Mouse (Mus musculus): ENCODE measurements around the gene Slc20a1.

The Slc20a1 gene

DNA sequence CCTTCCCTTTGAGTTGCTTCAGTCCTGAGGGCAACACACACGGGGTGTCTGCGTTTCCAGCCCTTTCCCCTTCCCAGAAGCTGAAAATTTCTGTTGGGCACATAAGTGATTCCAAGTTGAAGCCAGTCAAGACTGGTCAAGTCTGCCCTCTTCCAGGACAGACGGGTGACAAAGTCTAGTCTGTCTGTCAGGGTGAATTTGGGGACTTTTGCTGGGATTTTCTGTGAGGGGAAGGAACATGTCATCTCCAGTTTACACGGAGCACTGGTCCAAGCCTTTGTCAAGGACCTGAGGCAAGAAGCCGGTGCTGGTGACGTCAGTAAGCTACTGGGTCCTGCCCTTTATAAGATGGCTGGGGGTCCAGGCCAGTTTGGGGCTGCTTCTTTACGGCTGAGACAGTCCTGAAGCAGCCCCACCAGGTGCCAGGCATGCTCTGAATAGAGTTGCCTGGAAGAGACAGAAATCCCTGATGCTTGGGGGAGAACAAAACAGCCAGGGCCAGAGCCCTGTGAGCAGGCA is 28.5 kb downstream of the Slc20a1 start:
- DNase-seq (ENCODE audit: low spot score in 2 of 2): no peak

DNA sequence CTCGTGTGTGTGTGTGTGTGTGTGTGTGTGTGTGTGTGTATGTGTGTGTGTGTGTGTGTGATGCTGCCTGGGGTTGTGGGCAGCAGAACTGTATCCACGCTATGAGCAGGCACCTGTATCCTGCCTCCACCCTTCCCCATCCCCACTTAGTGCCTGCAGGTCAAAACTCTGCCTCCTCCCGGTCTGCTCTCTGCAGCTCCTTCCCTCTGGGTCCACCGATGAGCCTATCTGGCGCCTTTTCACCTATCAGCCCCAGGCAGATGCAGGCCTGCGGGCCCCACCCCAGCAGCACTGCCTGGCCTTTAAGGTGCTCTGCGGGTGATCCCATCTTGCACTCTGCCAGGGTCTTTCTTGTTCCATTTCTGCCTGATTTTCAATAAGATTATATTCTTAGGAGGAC is 29.1 kb downstream of the Slc20a1 start:
- DNase-seq (ENCODE audit: low spot score in 2 of 2): no peak

DNA sequence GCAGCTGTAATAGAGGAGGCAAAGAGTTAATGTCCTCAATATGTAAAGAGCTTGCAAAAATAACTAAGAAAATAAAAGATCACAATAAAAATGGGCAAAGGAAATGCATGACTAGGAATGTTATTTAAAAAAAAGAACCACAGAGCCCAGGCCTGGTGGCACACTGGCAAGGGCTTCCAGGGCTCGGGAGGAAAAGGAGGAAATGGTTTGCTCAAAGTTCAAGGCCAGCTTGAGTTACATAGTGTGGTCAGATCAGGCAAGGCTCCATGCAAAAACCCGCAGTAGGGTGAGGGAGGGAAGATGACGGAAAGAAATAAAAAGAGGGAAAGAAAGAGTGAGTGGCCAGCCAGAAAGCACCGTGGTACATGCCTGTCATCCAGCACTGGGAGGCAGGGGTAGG is 30.0 kb downstream of the Slc20a1 start:
- DNase-seq (ENCODE audit: low spot score in 2 of 2): no peak

DNA sequence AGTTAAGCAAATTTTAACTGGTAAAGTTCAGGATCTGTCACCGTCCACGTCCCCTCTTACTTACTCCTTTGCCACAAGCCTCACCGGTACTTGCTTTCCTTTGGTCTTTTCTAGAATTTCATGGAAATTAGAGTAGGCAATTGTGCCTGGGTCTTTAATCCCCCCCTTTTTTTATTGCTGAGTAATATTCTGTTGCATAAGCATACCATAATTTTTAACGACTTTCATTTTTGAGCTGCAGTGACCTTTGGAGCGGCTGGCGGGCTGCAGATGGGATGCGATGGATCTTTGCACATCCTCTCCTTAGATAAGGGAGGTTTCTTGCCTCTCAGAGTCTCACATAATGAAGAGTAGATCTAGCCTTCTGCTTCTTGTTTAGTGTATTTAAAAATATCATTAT is 30.8 kb downstream of the Slc20a1 start:
- no peak for DNase-seq (ENCODE audit: low spot score in 2 of 2)

DNA sequence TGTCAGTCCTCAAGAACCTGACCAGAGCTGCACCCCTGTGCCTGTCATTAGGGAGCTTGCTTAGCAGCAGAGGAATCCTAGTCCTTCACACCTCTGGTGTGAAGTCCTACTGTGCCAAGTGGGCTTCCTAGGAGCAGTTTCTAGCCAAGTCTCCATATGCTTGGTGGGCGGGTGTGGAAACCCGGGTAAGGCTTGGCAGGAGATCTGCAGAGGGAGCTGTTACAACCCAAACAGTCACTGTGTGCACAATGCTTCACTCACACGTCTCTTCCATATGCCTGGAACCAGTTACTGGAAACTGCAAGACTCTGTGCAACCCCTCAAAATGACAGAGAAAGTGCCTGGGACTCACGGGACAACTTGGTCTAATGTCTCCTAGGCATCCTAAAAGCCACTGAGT is 33.5 kb downstream of the Slc20a1 start:
- DNase-seq (ENCODE audit: low spot score in 2 of 2): peak; percentile 57 to 72

DNA sequence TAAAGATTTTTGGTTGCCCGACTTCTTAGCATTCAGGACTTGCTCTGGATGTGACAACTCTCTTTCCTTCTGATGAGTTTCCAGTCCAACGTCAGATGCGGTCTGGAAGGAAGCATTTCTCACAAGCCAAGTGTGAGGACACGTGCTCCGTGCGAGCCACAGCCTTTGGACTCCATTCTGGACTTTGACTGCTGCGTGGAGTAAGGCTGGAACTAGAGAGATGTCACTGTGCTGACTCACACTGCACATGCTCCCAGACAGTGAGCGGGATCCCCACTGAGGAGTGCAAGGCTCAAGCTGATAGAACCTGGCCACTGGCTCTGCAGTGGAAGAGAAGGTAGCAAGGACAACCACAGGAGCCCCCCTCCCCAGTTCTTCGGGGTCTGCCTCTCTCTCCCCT is 33.9 kb downstream of the Slc20a1 start:
- DNase-seq (ENCODE audit: low spot score in 2 of 2): no peak

DNA sequence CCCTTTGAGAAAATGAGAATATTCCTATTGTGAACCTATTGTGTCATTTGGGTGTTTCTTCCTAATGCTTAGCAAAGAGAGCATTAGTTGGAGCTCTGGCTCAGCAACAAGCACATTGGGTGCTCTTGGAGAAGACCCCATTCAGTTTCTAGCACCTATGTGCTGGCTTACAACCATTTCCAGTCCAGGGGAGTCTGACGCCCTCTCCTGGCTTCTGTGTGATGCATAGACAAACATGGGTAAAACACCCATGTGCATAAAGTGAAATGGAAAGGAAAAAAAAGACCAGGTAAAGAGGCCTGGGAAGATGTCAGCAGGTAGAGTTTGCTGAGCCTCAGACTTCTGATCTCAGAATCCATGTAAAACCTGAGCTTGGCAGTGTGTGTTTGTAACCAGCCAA is 34.7 kb downstream of the Slc20a1 start:
- no peak for DNase-seq (ENCODE audit: low spot score in 2 of 2)

GRCm38 (mm10) chr2:129233803-129234477 is 35.4 kb downstream of the Slc20a1 start:
- no peak for DNase-seq (ENCODE audit: low spot score in 2 of 2)

GRCm38 (mm10) chr2:129234731-129235130 is 36.2 kb downstream of the Slc20a1 start:
- DNase-seq (ENCODE audit: low spot score in 2 of 2): no peak

GRCm38 (mm10) chr2:129236526-129236925 is 38.0 kb downstream of the Slc20a1 start:
- no peak for DNase-seq (ENCODE audit: low spot score in 2 of 2)

DNA sequence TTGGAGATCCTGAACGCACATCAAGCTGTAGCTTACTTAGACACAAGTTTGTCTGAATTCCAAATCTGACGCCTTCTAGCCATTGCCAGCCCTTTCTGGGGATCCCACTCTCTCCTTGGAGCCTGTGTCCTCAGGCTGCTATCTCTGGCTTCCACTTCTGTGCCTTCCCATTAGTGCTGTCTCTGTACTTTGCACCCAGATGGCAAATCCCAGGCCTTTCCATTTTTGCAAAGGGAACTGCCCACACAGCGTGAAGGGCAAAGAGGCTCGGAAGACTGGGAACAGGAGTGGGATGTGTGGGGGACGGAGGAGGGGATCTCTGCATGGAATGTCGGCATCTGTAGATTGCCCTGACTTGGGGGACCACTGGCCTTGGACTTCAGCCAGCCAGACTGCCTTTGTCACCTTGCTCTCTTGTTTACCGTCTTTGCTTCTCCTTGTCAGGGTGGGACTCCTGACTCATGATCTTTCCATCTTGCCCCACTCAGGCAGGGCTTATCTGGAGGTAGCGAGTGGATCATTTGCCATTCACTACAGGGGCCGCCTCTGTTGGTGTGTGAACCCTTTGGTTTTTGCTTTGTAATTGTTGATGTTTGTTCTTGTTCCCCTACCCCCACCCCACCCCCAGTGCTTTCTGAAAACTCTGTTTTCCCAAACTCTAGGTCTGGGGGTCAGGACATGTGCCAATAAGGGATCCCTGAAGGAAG is 42.3 kb downstream of the Slc20a1 start:
- DNase-seq (ENCODE audit: low spot score in 2 of 2): peak in 1 of 2 experiments; percentile 32

DNA sequence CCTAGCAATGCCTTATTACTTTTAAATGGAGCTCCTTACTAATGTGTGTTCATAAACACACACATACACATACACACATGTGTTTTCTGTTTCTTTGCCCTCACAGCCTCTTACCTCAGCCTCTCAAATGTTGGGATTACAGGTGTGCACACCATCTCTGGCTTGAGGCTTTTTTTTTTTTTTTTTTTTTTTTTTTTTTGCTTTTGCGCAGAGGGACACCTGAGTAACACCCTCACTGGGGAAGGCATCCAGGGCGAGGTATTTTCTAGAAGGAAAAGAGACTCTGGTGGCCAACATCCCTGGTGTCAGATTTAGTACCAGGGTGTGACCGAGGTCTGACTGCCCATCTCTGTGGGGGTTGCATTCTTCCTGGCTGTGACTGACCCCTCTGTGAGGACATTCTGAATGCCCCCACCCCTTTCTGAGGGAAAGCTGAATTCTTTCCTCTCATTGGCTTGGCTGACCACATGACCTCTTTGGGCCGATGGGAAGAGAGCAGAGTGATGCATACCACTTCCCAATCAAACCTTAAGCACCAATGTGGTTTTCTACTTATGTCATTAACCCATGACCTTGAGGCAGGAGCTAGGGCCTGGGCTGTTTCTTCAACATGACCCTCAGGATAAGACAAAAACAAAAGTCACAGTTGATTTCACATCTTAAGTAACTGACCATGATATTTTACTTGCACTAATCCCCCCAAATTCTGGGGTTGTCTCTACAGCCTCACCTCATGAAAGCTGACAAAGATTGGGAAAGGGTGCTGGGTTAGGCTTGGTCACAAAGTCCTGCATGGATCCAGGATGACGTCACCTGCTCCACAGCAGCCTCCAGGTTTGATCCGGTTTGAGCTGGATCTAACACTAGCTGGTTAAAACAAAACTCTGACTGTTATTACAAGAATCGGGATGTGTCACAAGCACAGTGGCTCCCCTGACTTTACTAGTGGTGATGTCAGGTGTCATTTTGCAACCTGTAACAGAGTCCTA is 43.6 kb downstream of the Slc20a1 start:
- DNase-seq (ENCODE audit: low spot score in 2 of 2): no peak

DNA sequence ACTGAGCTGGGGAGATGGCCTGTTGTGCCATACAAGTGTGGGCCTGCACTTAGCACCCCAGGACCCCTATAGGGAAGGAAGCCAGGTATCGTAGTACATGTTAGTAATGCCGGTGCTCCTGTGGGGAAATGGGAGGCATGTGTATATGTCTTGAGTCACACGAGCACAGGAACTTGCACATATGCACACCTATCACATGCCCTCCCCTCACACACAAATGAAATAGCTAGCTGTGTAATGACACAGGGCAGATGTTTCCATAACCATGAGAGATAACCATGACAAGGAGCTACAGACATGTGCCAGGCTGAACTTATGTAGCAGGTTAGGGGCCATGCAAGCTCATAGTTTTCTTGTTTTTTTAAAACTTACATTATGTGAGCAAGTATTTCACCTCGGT is 44.4 kb downstream of the Slc20a1 start:
- no peak for DNase-seq (ENCODE audit: low spot score in 2 of 2)

DNA sequence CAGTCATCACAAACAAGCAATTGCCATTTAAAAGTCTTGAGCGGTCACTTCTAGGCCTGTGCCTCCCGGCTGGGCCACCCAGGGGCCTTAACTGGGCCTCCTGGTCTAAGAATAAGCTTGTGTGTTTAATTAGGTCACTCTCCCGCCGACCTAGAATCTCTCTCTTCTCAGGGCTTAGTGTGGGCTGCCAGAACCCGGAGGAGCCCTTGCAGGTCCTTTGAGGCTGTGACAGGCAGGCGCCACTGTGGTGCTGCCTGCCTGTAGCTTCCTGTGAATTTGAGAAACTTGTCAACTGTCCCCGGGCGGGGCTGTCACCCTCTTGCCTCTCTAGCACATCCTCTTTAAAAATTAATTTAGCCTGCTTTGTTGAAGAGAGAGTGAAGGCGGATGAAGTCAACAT is 45.2 kb downstream of the Slc20a1 start:
- no peak for DNase-seq (ENCODE audit: low spot score in 2 of 2)

DNA sequence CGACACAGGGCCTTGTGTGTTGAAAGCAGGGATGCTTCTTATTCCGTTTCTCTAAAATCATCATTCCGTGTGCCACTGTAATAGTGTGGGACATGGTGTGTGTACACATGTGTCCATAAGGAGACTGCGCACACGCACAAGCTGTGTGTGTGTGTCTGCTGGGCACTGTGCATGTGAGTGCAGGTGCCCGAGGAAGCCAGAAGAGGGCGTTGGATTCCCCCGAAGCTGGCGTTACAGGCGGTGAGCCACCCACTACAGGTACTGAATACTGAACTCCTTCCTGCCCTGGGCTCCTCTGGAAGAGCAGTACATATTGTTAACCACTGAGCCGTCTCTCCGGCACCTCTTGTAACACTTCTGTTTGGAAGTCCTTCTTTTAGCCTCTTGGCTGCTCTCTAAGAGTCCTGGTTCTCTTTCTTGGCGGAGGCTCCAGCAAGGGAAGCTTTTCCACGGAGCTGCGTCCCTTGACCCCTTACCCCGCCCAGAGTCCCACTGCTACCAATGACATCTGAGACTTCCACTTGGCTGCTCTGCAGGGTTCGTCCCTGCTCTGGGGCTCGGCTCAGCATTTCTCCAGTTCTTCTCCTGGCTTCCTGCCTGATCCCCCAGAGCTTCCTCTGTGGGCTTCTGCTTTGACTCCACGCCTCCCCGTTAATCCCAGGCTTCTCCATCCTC is 46.0 kb downstream of the Slc20a1 start:
- no peak for DNase-seq (ENCODE audit: low spot score in 2 of 2)

DNA sequence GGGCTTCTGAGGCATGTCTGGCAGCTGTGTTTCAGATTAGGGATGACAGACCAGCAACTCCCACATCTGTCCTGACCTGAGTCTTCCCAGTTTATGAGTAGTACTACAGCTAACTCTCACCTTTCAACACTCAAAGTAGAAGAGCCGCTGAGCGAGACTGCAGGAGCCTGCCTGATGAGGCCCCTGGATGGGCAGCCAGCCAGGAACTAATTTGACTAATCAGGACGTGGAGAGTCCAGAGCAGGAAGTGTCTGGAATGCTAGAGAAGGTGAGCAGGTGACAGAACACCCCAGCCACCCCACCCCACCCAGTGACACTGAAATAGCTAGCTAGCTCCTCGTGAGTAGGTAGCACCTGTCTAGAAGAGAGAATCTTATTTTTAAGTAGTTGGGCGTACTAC is 47.1 kb downstream of the Slc20a1 start:
- DNase-seq (ENCODE audit: low spot score in 2 of 2): no peak

- DNase-seq (ENCODE audit: low spot score in 2 of 2): no peak
Observed at GRCm38 (mm10) chr2:129246436-129246835, 47.9 kb downstream of the Slc20a1 start.

DNA sequence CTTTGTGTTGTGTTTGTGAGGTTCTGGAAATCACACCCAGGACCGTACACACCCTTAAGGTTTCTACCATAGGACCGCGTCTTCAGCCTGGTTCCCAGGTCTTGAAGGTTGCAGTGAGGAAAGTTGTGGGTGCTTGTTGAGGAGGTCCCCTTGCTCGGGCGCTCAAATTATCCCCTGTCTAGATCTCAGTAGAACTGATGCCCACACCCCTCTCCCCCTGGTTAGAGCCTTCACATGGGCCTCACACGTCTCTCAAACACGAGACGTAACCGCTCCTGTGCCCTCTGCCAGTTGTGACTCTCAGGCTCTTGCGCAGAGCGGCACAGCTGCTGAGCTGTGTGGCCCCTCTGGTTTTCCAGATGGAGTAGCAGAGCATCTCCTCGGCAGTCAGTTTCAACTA is 48.4 kb downstream of the Slc20a1 start:
- no peak for DNase-seq (ENCODE audit: low spot score in 2 of 2)

DNA sequence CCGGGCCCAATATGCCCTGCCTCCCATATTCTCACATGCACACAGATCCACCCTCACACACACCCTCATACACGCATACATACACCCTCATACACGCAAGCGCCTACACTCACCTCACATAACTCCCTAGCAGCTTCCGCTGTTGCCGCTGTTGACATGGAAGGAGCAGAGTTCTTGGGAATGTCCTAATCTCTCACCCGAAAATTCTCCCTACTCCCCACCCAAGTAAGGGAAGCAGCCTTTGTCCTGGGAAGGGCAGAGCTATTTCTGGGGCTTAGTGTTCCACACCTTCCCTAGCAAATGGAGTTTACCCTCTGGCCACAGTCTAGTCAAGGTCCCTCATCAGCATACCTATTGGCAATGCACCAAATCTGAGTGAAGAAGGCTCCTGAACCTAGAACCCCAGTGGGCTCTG is 49.1 kb downstream of the Slc20a1 start:
- no peak for DNase-seq (ENCODE audit: low spot score in 2 of 2)

- DNase-seq (ENCODE audit: low spot score in 2 of 2): no peak
Observed at GRCm38 (mm10) chr2:129249321-129249720, 50.8 kb downstream of the Slc20a1 start.

- no peak for DNase-seq (ENCODE audit: low spot score in 2 of 2)
Observed at GRCm38 (mm10) chr2:129252836-129253630, 54.5 kb downstream of the Slc20a1 start.

Measured in frontal cortex, postnatal 25 days (tissue).